Mouse (Mus musculus) intestine, embryonic 16.5 days (tissue): ENCODE results near the gene Sorcs2. TPM values are rescaled to one million over a fixed set of nuclear protein-coding genes. Genes with fewer than 3 reads are reported as not detected.

Experiments
- ATAC-seq: fragments of 200-750 bp; cut with Nextera tagmentation; 2 replicates; pipeline ENCODE4 v1.8.0; 2017; ENCODE audit warnings: moderate TSS enrichment, moderate library complexity
- H3K27ac ChIP-seq: fragments of 300-500 bp; sonication (generic); 2 replicates; pipeline ENCODE4 v1.5.1; 2014; ENCODE audit warnings: mild to moderate bottlenecking, low read length
- H3K27me3 ChIP-seq: fragments of 300-500 bp; sonication (generic); replicated peaks from 2 replicates; pipeline ENCODE4 v1.6.1; 2014; ENCODE audit warnings: low read length, control low read depth, mixed read lengths; ENCODE audit not compliant: control insufficient read depth, insufficient read depth
- H3K36me3 ChIP-seq: fragments of 300-500 bp; sonication (generic); 2 replicates; pipeline ENCODE4 v1.6.1; 2014; ENCODE audit warnings: low read length, control low read depth; ENCODE audit not compliant: control insufficient read depth, insufficient read depth
- H3K4me1 ChIP-seq: fragments of 300-500 bp; sonication (generic); 2 replicates; pipeline ENCODE4 v1.6.1; 2014; ENCODE audit warnings: low read length, control low read depth, mixed read lengths; ENCODE audit not compliant: control insufficient read depth, insufficient read depth
- H3K4me2 ChIP-seq: fragments of 300-500 bp; sonication (generic); 2 replicates; pipeline ENCODE4 v1.6.1; 2014; ENCODE audit warnings: low read depth, low read length, control low read depth
- H3K4me3 ChIP-seq: fragments of 300-500 bp; sonication (generic); 2 replicates; pipeline ENCODE4 v1.5.1; 2014; ENCODE audit warnings: mild to moderate bottlenecking, low read length
- H3K9ac ChIP-seq: fragments of 300-500 bp; sonication (generic); 2 replicates; pipeline ENCODE4 v1.6.1; 2014; ENCODE audit warnings: low read depth, low read length
- H3K9me3 ChIP-seq: fragments of 300-500 bp; sonication (generic); 2 replicates; pipeline ENCODE4 v1.6.1; 2016; ENCODE audit warnings: low read length, control low read depth; ENCODE audit not compliant: control insufficient read depth
- WGBS: fragments of 180-500 bp; shearing (Covaris S2); extraction: QIAGEN DNeasy Blood & Tissue Kit; methylation state at CpG from one replicate; pipeline ENCODE4 v1.1.7; 2014; 5-methylcytosine and 5-hydroxymethylcytosine counted together
- polyA plus RNA-seq: library from polyadenylated mRNA; unstranded; fragments of >200 nt; fragmentation: Nextera tagmentation; extraction: Ambion mirVana; gene quantifications from 2 replicates; pipeline ENCODE4 v1.2.1, GENCODE M21; 2015

Gene Sorcs2
- polyA plus RNA-seq, 1 experiment from 2014 or later, result 8.3 TPM

DNA sequence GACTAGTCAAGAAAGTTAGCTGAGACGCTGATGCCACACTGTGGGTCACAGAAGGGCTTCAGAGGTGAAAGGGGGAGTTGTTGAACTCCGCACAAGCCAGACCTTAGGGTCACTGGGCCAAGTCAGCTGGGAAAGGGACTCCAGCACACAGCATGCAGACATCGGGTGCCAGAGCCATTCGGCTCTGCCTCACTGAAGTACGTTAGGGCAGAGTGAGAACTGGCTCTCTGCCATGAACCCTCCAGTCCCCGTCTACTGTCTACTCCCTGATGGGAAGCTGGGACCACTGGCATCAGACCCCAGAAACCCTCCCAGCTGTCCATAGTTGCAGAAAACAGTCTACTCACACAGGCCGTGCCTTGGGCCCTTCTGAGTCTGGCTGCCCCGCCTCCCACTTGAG is 316.9 kb downstream of the Sorcs2 start:
- WGBS, result 70% methylated on average over 8 of the region's 8 CpGs

GRCm38 (mm10) chr5:36075172-36076074 is 322.5 kb downstream of the Sorcs2 start:
- Histone ChIP-seq H3K4me3 (no peak overlapping the region), H3K36me3 (no peaks in the 10 kb centered on the region), H3K4me2 (no peak overlapping the region), H3K27ac (no peak overlapping the region), H3K9ac (no peak overlapping the region), H3K9me3 (no peaks in the 10 kb centered on the region), H3K4me1 (no peaks in the 10 kb centered on the region), H3K27me3 (no peaks in the 10 kb centered on the region)
- no peak for ATAC-seq
- WGBS, result 84% methylated on average over 5 of the region's 5 CpGs

More for the DNA sequence above, 316.9 kb downstream of the Sorcs2 start:
- no peak for ATAC-seq
- Histone ChIP-seq H3K4me2 (no peak overlapping the region), H3K9me3 (no peaks in the 10 kb centered on the region), H3K4me3 (no peak overlapping the region), H3K4me1 (no peaks in the 10 kb centered on the region), H3K27ac (no peak overlapping the region), H3K9ac (no peak overlapping the region), H3K27me3 (no peaks in the 10 kb centered on the region), H3K36me3 (no peaks in the 10 kb centered on the region)

GRCm38 (mm10) chr5:36069503-36070360 is 328.2 kb downstream of the Sorcs2 start:
- Histone ChIP-seq H3K27ac (no peak overlapping the region), H3K36me3 (no peaks in the 10 kb centered on the region), H3K27me3 (no peaks in the 10 kb centered on the region), H3K9me3 (no peaks in the 10 kb centered on the region), H3K4me1 (no peaks in the 10 kb centered on the region), H3K9ac (no peak overlapping the region), H3K4me3 (no peak overlapping the region), H3K4me2 (no peak overlapping the region)
- WGBS, result 64% methylated on average over 6 of the region's 6 CpGs
- no peak for ATAC-seq

DNA sequence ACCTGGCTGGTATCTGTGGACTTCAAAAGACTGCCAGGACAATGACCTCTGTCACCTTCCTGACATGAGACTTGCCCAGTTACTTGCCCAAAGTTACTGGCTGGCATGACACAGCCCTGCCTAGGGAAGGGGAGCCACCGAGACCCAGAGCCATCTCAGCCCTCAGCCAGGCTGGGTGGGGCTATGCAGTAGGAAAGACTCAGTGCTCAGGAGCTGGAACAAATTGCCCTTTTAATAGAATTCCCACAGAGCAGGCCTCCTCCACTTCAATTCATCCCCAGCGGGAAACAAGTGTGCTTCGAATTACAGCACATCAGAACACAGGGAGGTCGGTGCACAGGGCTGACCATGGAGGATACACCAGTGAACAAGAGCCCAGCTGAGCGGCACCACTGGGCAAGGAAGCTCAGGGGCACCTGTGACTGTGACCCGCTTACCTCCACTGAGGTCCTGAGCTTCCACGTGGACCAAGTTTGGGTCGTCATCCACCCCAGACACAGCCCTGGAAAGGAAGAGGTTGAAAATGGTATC is 330.2 kb downstream of the Sorcs2 start:
- H3K27ac ChIP-seq, result no peak overlapping the region
- H3K27me3 ChIP-seq, result no peaks in the 10 kb centered on the region
- no peak overlapping the region for H3K4me3 ChIP-seq
- H3K36me3 ChIP-seq, result no peaks in the 10 kb centered on the region
- WGBS, result 64% methylated on average over 8 of the region's 8 CpGs
- no peak overlapping the region for H3K9ac ChIP-seq
- ATAC-seq, result no peak
- H3K4me2 ChIP-seq, result no peak overlapping the region
- no peaks in the 10 kb centered on the region for H3K4me1 ChIP-seq
- no peaks in the 10 kb centered on the region for H3K9me3 ChIP-seq

DNA sequence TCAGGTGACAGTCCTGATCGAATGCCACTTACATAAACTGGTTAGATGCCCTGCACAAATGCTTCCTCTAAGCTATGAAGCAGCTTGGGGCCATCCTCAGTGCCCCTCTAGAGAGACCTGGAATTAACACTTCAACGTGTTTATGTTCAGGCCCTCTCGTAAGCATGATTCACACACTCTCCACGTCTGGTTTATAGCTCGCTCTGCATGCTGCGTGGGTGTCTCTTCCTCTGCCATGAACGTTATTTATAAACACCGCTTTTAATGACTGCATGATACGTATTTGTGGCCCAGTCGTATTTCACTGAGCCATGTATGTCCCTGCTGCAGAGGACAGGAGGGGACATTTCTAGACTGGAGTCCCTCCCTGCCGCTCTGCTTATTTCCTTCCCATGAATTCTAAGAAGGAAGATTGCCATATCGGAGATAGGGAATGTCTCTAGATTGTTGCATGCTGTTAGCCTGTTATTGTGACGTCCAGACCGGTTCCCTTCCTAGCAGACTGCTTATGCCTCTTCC is 340.1 kb downstream of the Sorcs2 start:
- Histone ChIP-seq H3K9me3 (no peaks in the 10 kb centered on the region), H3K4me3 (no peak overlapping the region), H3K27me3 (no peaks in the 10 kb centered on the region), H3K9ac (no peak overlapping the region), H3K27ac (no peak overlapping the region), H3K36me3 (no peaks in the 10 kb centered on the region), H3K4me1 (no peaks in the 10 kb centered on the region), H3K4me2 (no peak overlapping the region)
- no peak for ATAC-seq
- WGBS, result 60% methylated on average over 14 of the region's 14 CpGs

DNA sequence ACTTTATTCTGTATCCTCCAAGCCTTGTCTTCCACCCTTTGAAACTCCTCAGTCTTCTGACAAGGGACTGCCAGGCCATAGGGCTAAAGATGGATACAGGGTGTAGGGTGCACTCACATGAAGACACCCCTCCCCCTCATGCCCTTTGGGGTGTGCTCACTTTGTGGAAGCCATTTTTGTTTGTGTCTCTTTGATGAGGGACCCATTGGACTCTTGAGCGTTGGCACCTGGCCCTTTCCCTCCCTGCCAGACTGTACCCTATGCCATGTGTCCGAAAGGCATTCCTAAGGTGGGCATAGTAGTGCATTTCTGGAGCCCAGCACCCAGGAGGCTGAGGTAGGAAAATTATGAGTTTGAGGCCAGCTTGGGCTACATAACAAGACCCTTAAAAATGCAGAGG is 341.0 kb downstream of the Sorcs2 start:
- no peaks in the 10 kb centered on the region for H3K9me3 ChIP-seq
- H3K4me2 ChIP-seq, result no peak overlapping the region
- no peaks in the 10 kb centered on the region for H3K36me3 ChIP-seq
- no peak for ATAC-seq
- no peak overlapping the region for H3K9ac ChIP-seq
- H3K27me3 ChIP-seq, result no peaks in the 10 kb centered on the region
- 90% methylated on average over 2 of the region's 2 CpGs for WGBS
- H3K27ac ChIP-seq, result no peak overlapping the region
- H3K4me1 ChIP-seq, result no peaks in the 10 kb centered on the region
- H3K4me3 ChIP-seq, result no peak overlapping the region

- H3K9ac ChIP-seq, result no peak overlapping the region
- no peaks in the 10 kb centered on the region for H3K36me3 ChIP-seq
- H3K4me3 ChIP-seq, result no peak overlapping the region
- H3K4me1 ChIP-seq, result no peaks in the 10 kb centered on the region
- no peak overlapping the region for H3K27ac ChIP-seq
- H3K4me2 ChIP-seq, result no peak overlapping the region
- 84% methylated on average over 14 of the region's 14 CpGs for WGBS
- no peaks in the 10 kb centered on the region for H3K9me3 ChIP-seq
- no peak for ATAC-seq
- no peaks in the 10 kb centered on the region for H3K27me3 ChIP-seq
Measured at GRCm38 (mm10) chr5:36055876-36056275, 342.1 kb downstream of the Sorcs2 start.

DNA sequence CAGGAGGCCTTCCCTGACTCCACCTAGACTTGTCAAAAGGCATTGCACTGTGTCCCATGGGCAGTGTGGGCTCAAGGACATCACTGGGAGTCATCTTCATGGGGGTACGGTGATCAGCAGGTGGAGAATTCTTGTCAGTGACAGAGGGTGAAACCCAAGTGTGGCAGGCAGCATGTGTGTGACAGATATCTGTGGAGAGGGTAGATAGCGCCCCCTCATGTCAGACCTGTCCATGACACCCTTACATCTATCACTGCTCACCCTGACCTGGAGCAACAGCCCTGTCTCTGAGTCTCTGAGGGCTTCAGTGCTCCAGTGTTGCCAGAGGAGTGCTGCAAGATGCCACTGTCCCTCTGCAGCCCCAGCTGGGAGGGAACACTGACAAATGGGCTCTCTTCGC is 343.4 kb downstream of the Sorcs2 start:
- H3K4me2 ChIP-seq, result no peak overlapping the region
- H3K9me3 ChIP-seq, result no peaks in the 10 kb centered on the region
- no peak overlapping the region for H3K4me3 ChIP-seq
- H3K9ac ChIP-seq, result no peak overlapping the region
- H3K27ac ChIP-seq, result no peak overlapping the region
- 63% methylated on average over 3 of the region's 3 CpGs for WGBS
- H3K27me3 ChIP-seq, result no peaks in the 10 kb centered on the region
- ATAC-seq, result no peak
- H3K36me3 ChIP-seq, result no peaks in the 10 kb centered on the region
- H3K4me1 ChIP-seq, result no peaks in the 10 kb centered on the region

GRCm38 (mm10) chr5:36043154-36043553 is 354.8 kb downstream of the Sorcs2 start:
- Histone ChIP-seq H3K4me3 (no peak overlapping the region), H3K9ac (no peak overlapping the region), H3K9me3 (no peaks in the 10 kb centered on the region), H3K36me3 (no peaks in the 10 kb centered on the region), H3K27me3 (no peaks in the 10 kb centered on the region), H3K27ac (no peak overlapping the region), H3K4me1 (peaks cover 15% of the 10 kb centered on the region), H3K4me2 (no peak overlapping the region)
- WGBS, result 98% methylated on average over 2 of the region's 2 CpGs
- ATAC-seq, result no peak
